Mouse (Mus musculus) heart, postnatal 14 days (tissue): ENCODE results near the gene Xkr8. TPM values are rescaled to one million over a fixed set of nuclear protein-coding genes. Genes with fewer than 3 reads are reported as not detected.
"Not testable (repeated sequence)": the region's sequence is repeated elsewhere in the genome, so short reads cannot be mapped to it uniquely, and the experiment has no call there.

Experiments
- DNase-seq, 2 experiments: peaks; one replicate each; pipeline ENCODE4 v3.0.0; 2021 to 2022
- intact Hi-C: fragments of 180-260 bp; cut with DNase I; formaldehyde crosslinking; loops from one replicate; pipeline ENCODE4 v1.15.1; 2025
- long read RNA-seq, 2 experiments: library from polyadenylated mRNA; stranded (forward); transcript quantifications; one replicate each; pipeline ENCODE4 v2.0.0; 2021
- total RNA-seq, 2 experiments: library from RNA; stranded (reverse); gene quantifications; 2 replicates each; pipeline ENCODE4 v1.2.3; 2021

The Xkr8 gene
- total RNA-seq = 1 to 10 TPM; 1.9 to 2.0 TPM
- long read RNA-seq, experiment 1, full-length matches to known transcripts = 3 of 3 reads
- long read RNA-seq, experiment 1, partial matches to known transcripts = 0 of 3 reads
- long read RNA-seq, experiment 1, other reads (novel, unspliced or antisense) = 0 of 3 reads
- long read RNA-seq, experiment 2, full-length matches to known transcripts = 5 of 5 reads
- long read RNA-seq, experiment 2, partial matches to known transcripts = 0 of 5 reads
- long read RNA-seq, experiment 2, other reads (novel, unspliced or antisense) = 0 of 5 reads

- DNase-seq = peak; percentile 94 to 95
- intact Hi-C loops = no loop called here
Measured at GRCm38 (mm10) chr4:132732148-132732684, at the start of gene Xkr8. Gene Xkr8 (minus strand): TSS chr4:132732546.

- intact Hi-C loops = no loop called here
- no peak for DNase-seq
Measured at GRCm38 (mm10) chr4:132780288-132780687, 47.9 kb upstream of the Xkr8 start.

GRCm38 (mm10) chr4:132778562-132779201, 46.3 kb upstream of the Xkr8 start:
- intact Hi-C loops = no loop called here

GRCm38 (mm10) chr4:132776764-132777163, 44.4 kb upstream of the Xkr8 start:
- peak; percentile 78 to 84 for DNase-seq
- intact Hi-C loops = loop anchor here (1.0 to 2.0 kb wide), 2 partner anchors 48 to 154 kb away; no protein-coding TSS in a partner anchor

More at GRCm38 (mm10) chr4:132778562-132779201, 46.3 kb upstream of the Xkr8 start:
- no peak for DNase-seq

- no peak for DNase-seq
- intact Hi-C loops = no loop called here
Measured at GRCm38 (mm10) chr4:132774905-132775304, 42.6 kb upstream of the Xkr8 start.

GRCm38 (mm10) chr4:132771776-132772175, 39.4 kb upstream of the Xkr8 start:
- intact Hi-C loops = no loop called here
- no peak for DNase-seq

- intact Hi-C loops = no loop called here
- peak; percentile 97 to 98 for DNase-seq
Measured at GRCm38 (mm10) chr4:132767914-132768876, 35.8 kb upstream of the Xkr8 start, which contains the start of gene Rpa2. Gene Rpa2 (plus strand): TSS chr4:132768332.

GRCm38 (mm10) chr4:132763125-132763524, 30.8 kb upstream of the Xkr8 start:
- intact Hi-C loops, DNase-seq: not testable (repeated sequence)

GRCm38 (mm10) chr4:132762602-132763001, 30.3 kb upstream of the Xkr8 start:
- DNase-seq = no peak
- intact Hi-C loops = no loop called here

- no peak for DNase-seq
Measured at GRCm38 (mm10) chr4:132760296-132760695, 27.9 kb upstream of the Xkr8 start.

GRCm38 (mm10) chr4:132757633-132758351, 25.4 kb upstream of the Xkr8 start:
- intact Hi-C loops = no loop called here
- no peak for DNase-seq

More at GRCm38 (mm10) chr4:132760296-132760695, 27.9 kb upstream of the Xkr8 start:
- intact Hi-C loops = no loop called here

- DNase-seq = peak; percentile 71 to 78
- intact Hi-C loops = no loop called here
Measured at GRCm38 (mm10) chr4:132756974-132757373, 24.6 kb upstream of the Xkr8 start, which contains the start of gene Smpdl3b. Gene Smpdl3b (minus strand): TSS chr4:132757252.

- no peak for DNase-seq
- intact Hi-C loops = no loop called here
Measured at GRCm38 (mm10) chr4:132752992-132753391, 20.6 kb upstream of the Xkr8 start.

- intact Hi-C loops = no loop called here
Measured at GRCm38 (mm10) chr4:132749258-132749982, 17.1 kb upstream of the Xkr8 start.

GRCm38 (mm10) chr4:132748778-132749177, 16.4 kb upstream of the Xkr8 start:
- DNase-seq = no peak
- intact Hi-C loops = no loop called here

More at GRCm38 (mm10) chr4:132749258-132749982, 17.1 kb upstream of the Xkr8 start:
- DNase-seq = no peak

- intact Hi-C loops = no loop called here
- DNase-seq = peak; percentile 43 to 52
Measured at GRCm38 (mm10) chr4:132747664-132748259, 15.4 kb upstream of the Xkr8 start.

- intact Hi-C loops = no loop called here
Measured at GRCm38 (mm10) chr4:132746911-132747517, 14.7 kb upstream of the Xkr8 start.

More at GRCm38 (mm10) chr4:132746911-132747517, 14.7 kb upstream of the Xkr8 start:
- no peak for DNase-seq
